Mouse (Mus musculus) embryonic facial prominence, embryonic 15.5 days (tissue): Measurements from ENCODE around the gene Rgcc. TPM values are rescaled to one million over a fixed set of nuclear protein-coding genes. Genes with fewer than 3 reads are reported as not detected.

Experiments used
- ATAC-seq: fragments of 200-750 bp; cut with Nextera tagmentation; 2 replicates; pipeline ENCODE4 v1.8.0; 2017; ENCODE audit warnings: low read depth, moderate TSS enrichment; ENCODE audit not compliant: insufficient number of reproducible peaks, low FRiP score, low TSS enrichment
- H3K27ac ChIP-seq: fragments of 300-500 bp; sonication (generic); replicated peaks from 2 replicates; pipeline ENCODE4 v1.5.1; 2015; ENCODE audit warnings: mild to moderate bottlenecking, inconsistent platforms
- H3K27me3 ChIP-seq: fragments of 300-500 bp; sonication (generic); 2 replicates; pipeline ENCODE4 v1.6.1; 2015; ENCODE audit warnings: inconsistent platforms
- H3K36me3 ChIP-seq: fragments of 300-500 bp; sonication (generic); 2 replicates; pipeline ENCODE4 v1.6.1; 2015; ENCODE audit warnings: mild to moderate bottlenecking, inconsistent platforms
- H3K4me1 ChIP-seq: fragments of 300-500 bp; sonication (generic); 2 replicates; pipeline ENCODE4 v1.6.1; 2015; ENCODE audit warnings: inconsistent platforms
- H3K4me2 ChIP-seq: fragments of 300-500 bp; sonication (generic); replicated peaks from 2 replicates; pipeline ENCODE4 v1.6.1; 2015; ENCODE audit warnings: mild to moderate bottlenecking, inconsistent platforms
- H3K4me3 ChIP-seq: fragments of 300-500 bp; sonication (generic); replicated peaks from 2 replicates; pipeline ENCODE4 v1.5.1; 2015; ENCODE audit warnings: mild to moderate bottlenecking, inconsistent platforms
- H3K9ac ChIP-seq: fragments of 300-500 bp; sonication (generic); 2 replicates; pipeline ENCODE4 v1.6.1; 2015; ENCODE audit warnings: inconsistent platforms
- H3K9me3 ChIP-seq: fragments of 300-500 bp; sonication (generic); replicated peaks from 2 replicates; pipeline ENCODE4 v1.6.1; 2016; ENCODE audit warnings: inconsistent platforms
- WGBS: fragments of 180-500 bp; shearing (Covaris S2); methylation state at CpG from one replicate; pipeline ENCODE4 v1.1.7; 2015; 5-methylcytosine and 5-hydroxymethylcytosine counted together
- polyA plus RNA-seq: library from polyadenylated mRNA; unstranded; fragments of >200 nt; fragmentation: Nextera tagmentation; extraction: Ambion mirVana; gene quantifications from 2 replicates; pipeline ENCODE4 v1.2.1, GENCODE M21; 2015

Gene Rgcc
- polyA plus RNA-seq, 1 experiment from 2014 or later = 56.0 TPM

DNA sequence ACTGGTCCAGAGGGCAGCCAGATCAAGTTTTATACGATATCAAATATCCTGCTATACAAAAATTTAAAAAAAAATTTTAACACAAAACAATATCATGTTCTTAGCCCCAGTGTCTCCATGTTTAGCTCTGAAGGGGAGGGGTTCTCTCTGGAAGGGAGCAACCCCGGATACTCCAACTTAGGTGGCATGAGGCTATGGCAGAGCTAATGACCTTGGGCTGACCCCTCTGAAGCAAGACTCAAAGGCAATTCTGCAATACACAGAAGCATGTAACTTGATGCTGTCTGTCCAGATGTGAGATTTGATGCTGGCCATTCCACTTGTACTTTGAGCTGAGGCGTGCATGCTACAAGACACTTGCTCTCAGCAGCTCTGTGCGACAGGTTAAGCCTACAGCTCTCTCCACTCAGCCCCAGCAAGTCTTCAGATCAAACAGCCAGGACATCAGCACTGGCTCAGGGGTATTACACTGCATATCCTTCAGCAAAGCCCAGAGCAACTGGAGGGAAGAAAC is 60.3 kb downstream of the Rgcc start:
- no peak overlapping the region for H3K4me3 ChIP-seq
- H3K27me3 ChIP-seq = no peaks in the 10 kb centered on the region
- no peaks in the 10 kb centered on the region for H3K36me3 ChIP-seq
- H3K4me1 ChIP-seq = peaks cover 5% of the 10 kb centered on the region; the same call in 1 of the 2 replicates
- H3K4me2 ChIP-seq = no peak overlapping the region
- H3K9me3 ChIP-seq = no peaks in the 10 kb centered on the region
- H3K27ac ChIP-seq = no peak overlapping the region
- WGBS = 34% methylated on average over 4 of the region's 4 CpGs
- no peak overlapping the region for H3K9ac ChIP-seq
- no peak for ATAC-seq

- H3K9ac ChIP-seq = no peak overlapping the region
- peaks cover 5% of the 10 kb centered on the region; the same call in 1 of the 2 replicates for H3K4me1 ChIP-seq
- no peak overlapping the region for H3K4me2 ChIP-seq
- H3K27me3 ChIP-seq = no peaks in the 10 kb centered on the region
- no peaks in the 10 kb centered on the region for H3K36me3 ChIP-seq
- 84% methylated on average over 12 of the region's 12 CpGs for WGBS
- H3K4me3 ChIP-seq = no peak overlapping the region
- ATAC-seq = no peak
- no peaks in the 10 kb centered on the region for H3K9me3 ChIP-seq
- H3K27ac ChIP-seq = no peak overlapping the region
Observed at GRCm38 (mm10) chr14:79239402-79239801, 62.0 kb downstream of the Rgcc start.

Other genes with a start within 250 kb of the Rgcc start
- gene Zfp957, start 54.3 kb downstream of the Rgcc start, polyA plus RNA-seq = not detected in 2 replicates
- 36.2 and 39.4 TPM in 2 replicates for gene Naa16, start 89.1 kb upstream of the Rgcc start, polyA plus RNA-seq
- gene Mtrf1, start 96.1 kb upstream of the Rgcc start, polyA plus RNA-seq = 8.7 and 9.3 TPM in 2 replicates
- gene Kbtbd7, start 124.9 kb upstream of the Rgcc start, polyA plus RNA-seq = 11.7 and 12.8 TPM in 2 replicates
- gene Kbtbd6, start 150.2 kb upstream of the Rgcc start, polyA plus RNA-seq = 2.4 and 2.7 TPM in 2 replicates
- gene Elf1, start 179.5 kb upstream of the Rgcc start, polyA plus RNA-seq = 16.4 and 18.5 TPM in 2 replicates
- 44.2 and 45.2 TPM in 2 replicates for gene Wbp4, start 179.9 kb upstream of the Rgcc start, polyA plus RNA-seq